21 mouse cellular contexts compared by ENCODE assay signal in the genomic region with DNA sequence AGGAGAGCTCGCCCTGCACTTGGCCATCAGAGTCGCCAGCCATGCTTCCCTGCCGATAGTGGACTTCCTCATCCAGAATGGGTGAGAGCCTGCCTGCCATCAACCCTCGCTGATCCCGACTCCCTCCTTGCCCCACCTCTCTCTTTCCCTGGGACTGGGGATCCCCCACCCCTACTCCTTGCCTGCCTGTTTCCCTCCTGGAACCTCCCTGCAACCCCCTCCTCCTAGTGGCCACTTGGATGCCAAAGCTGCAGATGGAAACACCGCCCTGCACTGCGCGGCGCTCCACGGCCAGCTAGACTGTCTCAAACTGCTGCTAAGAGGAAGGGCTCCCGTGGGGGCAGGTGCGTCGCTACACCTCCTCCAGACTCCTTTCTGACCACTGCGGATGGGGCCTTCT. TPM values are rescaled to one million over a fixed set of nuclear protein-coding genes. Genes with fewer than 3 reads are reported as not detected.
DNase-seq lines count a peak whose midpoint lies in the region; ATAC-seq lines count a peak whose summit lies in the region.
"Had no signal": no experiment of that assay in that cellular context is flagged by ENCODE, and none has a peak within 500 bp of the region (broad histone marks: within the 10 kb centered on the region; RNA-seq: fewer than 3 reads in every experiment).

No protein-coding gene starts in this region.

- H3K4me3 ChIP-seq in hindbrain, embryonic 10.5 days = no peak overlapping the region
- no peak overlapping the region for H3K4me3 ChIP-seq in hindbrain, embryonic 11.5 days (ENCODE audit: low read depth, low read length)
- H3K4me3 ChIP-seq in midbrain, embryonic 10.5 days = no peak overlapping the region
- no peak overlapping the region for H3K4me3 ChIP-seq in midbrain, embryonic 15.5 days
- H3K4me3 ChIP-seq: embryonic facial prominence, embryonic 13.5 days; forebrain, embryonic 10.5 days; forebrain, embryonic 15.5 days; gastrocnemius, adult 2 months; limb, embryonic 13.5 days; neural tube, embryonic 13.5 days had no signal

- H3K36me3 ChIP-seq in hindbrain, embryonic 10.5 days = peaks cover 4% of the 10 kb centered on the region
- no peaks in the 10 kb centered on the region for H3K36me3 ChIP-seq in hindbrain, embryonic 11.5 days (ENCODE audit: control insufficient read depth, insufficient read depth, low read length)
- peaks cover 13% of the 10 kb centered on the region; the same call in 1 of the 2 replicates for H3K36me3 ChIP-seq in midbrain, embryonic 10.5 days
- H3K36me3 ChIP-seq in midbrain, embryonic 15.5 days (replicated peaks) = no peaks in the 10 kb centered on the region
- H3K36me3 ChIP-seq: forebrain, embryonic 15.5 days had no signal

- 0 out of 2 replicates have a peak overlapping the region, but pooled peaks have one; percentile 53 for H3K27ac ChIP-seq in hindbrain, embryonic 10.5 days
- no peak overlapping the region for H3K27ac ChIP-seq in hindbrain, embryonic 11.5 days (ENCODE audit: low read depth, low read length)
- 0 out of 2 replicates have a peak overlapping the region, but pooled peaks have one; percentile 20 for H3K27ac ChIP-seq in midbrain, embryonic 10.5 days (replicated peaks)
- no peak overlapping the region for H3K27ac ChIP-seq in midbrain, embryonic 15.5 days
- H3K27ac ChIP-seq: embryonic facial prominence, embryonic 13.5 days; forebrain, embryonic 15.5 days; gastrocnemius, adult 2 months; kidney, postnatal 0 days; limb, embryonic 13.5 days; macrophage; neural tube, embryonic 13.5 days had no signal

- H3K4me2 ChIP-seq in hindbrain, embryonic 11.5 days (replicated peaks; ENCODE audit: low read depth, low read length) = no peak overlapping the region
- H3K4me2 ChIP-seq in midbrain, embryonic 15.5 days = no peak overlapping the region
- H3K4me2 ChIP-seq: embryonic facial prominence, embryonic 13.5 days; forebrain, embryonic 15.5 days; limb, embryonic 13.5 days; liver, embryonic 11.5 days; midbrain, embryonic 11.5 days; neural tube, embryonic 13.5 days had no signal

- H3K4me1 ChIP-seq in hindbrain, embryonic 10.5 days (replicated peaks) = peaks cover 43% of the 10 kb centered on the region
- H3K4me1 ChIP-seq in hindbrain, embryonic 11.5 days (replicated peaks; ENCODE audit: control insufficient read depth, insufficient read depth, low read length) = peaks cover 4% of the 10 kb centered on the region; the same call in 1 of the 2 replicates
- H3K4me1 ChIP-seq in midbrain, embryonic 10.5 days = peaks cover 48% of the 10 kb centered on the region
- no peaks in the 10 kb centered on the region for H3K4me1 ChIP-seq in midbrain, embryonic 15.5 days

- DNase-seq in hindbrain, embryonic 10.5 days (ENCODE audit: low spot score) = no peak
- DNase-seq in hindbrain, embryonic 11.5 days (ENCODE audit: low spot score) = no peak
- DNase-seq in midbrain, embryonic 10.5 days (ENCODE audit: low spot score) = no peak
- no peak for DNase-seq in heart, adult 9 months (ENCODE audit: low spot score in 2 of 2)

- no peaks in the 10 kb centered on the region for H3K9me3 ChIP-seq in hindbrain, embryonic 10.5 days
- H3K9me3 ChIP-seq in hindbrain, embryonic 11.5 days (ENCODE audit: control insufficient read depth, low read length) = no peaks in the 10 kb centered on the region
- H3K9me3 ChIP-seq in midbrain, embryonic 10.5 days (replicated peaks) = no peaks in the 10 kb centered on the region
- H3K9me3 ChIP-seq in midbrain, embryonic 15.5 days = no peaks in the 10 kb centered on the region
- H3K9me3 ChIP-seq: embryonic facial prominence, embryonic 13.5 days; forebrain, embryonic 10.5 days; forebrain, embryonic 15.5 days; limb, embryonic 13.5 days; neural tube, embryonic 13.5 days had no signal

- peaks cover 92% of the 10 kb centered on the region for H3K27me3 ChIP-seq in hindbrain, embryonic 10.5 days (ENCODE audit: insufficient read depth, poor library complexity, severe bottlenecking)
- H3K27me3 ChIP-seq in hindbrain, embryonic 11.5 days (ENCODE audit: control insufficient read depth, insufficient read depth, low read length) = peaks cover 29% of the 10 kb centered on the region
- H3K27me3 ChIP-seq in midbrain, embryonic 10.5 days (ENCODE audit: low read depth, poor library complexity, severe bottlenecking) = peaks cover 90% of the 10 kb centered on the region
- H3K27me3 ChIP-seq in midbrain, embryonic 15.5 days (replicated peaks) = peaks cover 20% of the 10 kb centered on the region
- H3K27me3 ChIP-seq: Patski had no signal

- 66% methylated on average over 14 of the region's 14 CpGs for WGBS in hindbrain, embryonic 10.5 days
- WGBS in hindbrain, embryonic 11.5 days = 65% methylated on average over 14 of the region's 14 CpGs
- whole genome bisulfite sequencing in midbrain, embryonic 10.5 days = 61% methylated on average over 14 of the region's 14 CpGs
- 74% methylated on average over 14 of the region's 14 CpGs for WGBS in midbrain, embryonic 15.5 days

- H3K9ac ChIP-seq in hindbrain, embryonic 11.5 days (ENCODE audit: low read depth, low read length) = no peak overlapping the region
- H3K9ac ChIP-seq in midbrain, embryonic 15.5 days = no peak overlapping the region
- H3K9ac ChIP-seq: embryonic facial prominence, embryonic 13.5 days; forebrain, embryonic 15.5 days; limb, embryonic 13.5 days; neural tube, embryonic 13.5 days had no signal

- no peak for ATAC-seq in hindbrain, embryonic 11.5 days (ENCODE audit: low FRiP score)
- ATAC-seq in midbrain, embryonic 15.5 days (replicated peaks) = no peak
- ATAC-seq in monocyte, adult 5-6 weeks (replicated peaks; ENCODE audit: insufficient number of reproducible peaks, low FRiP score, low TSS enrichment, poor library complexity, severe bottlenecking) = peak; percentile 20; the same call in 1 of the 2 replicates
- ATAC-seq: forebrain, embryonic 15.5 days; hindbrain, embryonic 16.5 days had no signal

RNA-seq across cellular contexts. Expression of a gene that starts 7.4 kb away (rescaled TPM):
- polyA plus RNA-seq in hindbrain, embryonic 10.5 days (2016; fragmentation: Nextera tagmentation; extraction: Ambion mirVana) = 1.3 and 2.2 TPM in 2 replicates
- 3.1 and 5.2 TPM in 2 replicates for polyA plus RNA-seq in hindbrain, embryonic 11.5 days (2014; fragmentation: Nextera tagmentation; extraction: Ambion mirVana)
- polyA plus RNA-seq in midbrain, embryonic 10.5 days (2016; fragmentation: Nextera tagmentation; extraction: Ambion mirVana) = 0.79 and 0.81 TPM in 2 replicates
- polyA plus RNA-seq in midbrain, embryonic 15.5 days (2015; fragmentation: Nextera tagmentation; extraction: Ambion mirVana) = 1.4 and 1.8 TPM in 2 replicates
- 20.6 to 37.7 TPM (median 29.0 TPM) in 3 replicates for total RNA-seq in monocyte, adult 5-6 weeks (2017)
- total RNA-seq: CH12.LX; common myeloid progenitor, adult 5-6 weeks; MEL had no signal
- polyA plus RNA-seq: macrophage had no signal

RNA-seq across cellular contexts. Expression of a gene that starts 34.0 kb away (rescaled TPM):
- 5.2 and 6.5 TPM in 2 replicates for polyA plus RNA-seq in hindbrain, embryonic 10.5 days (2016; fragmentation: Nextera tagmentation; extraction: Ambion mirVana)
- 2.5 and 3.3 TPM in 2 replicates for polyA plus RNA-seq in hindbrain, embryonic 11.5 days (2014; fragmentation: Nextera tagmentation; extraction: Ambion mirVana)
- 6.0 and 7.1 TPM in 2 replicates for polyA plus RNA-seq in midbrain, embryonic 10.5 days (2016; fragmentation: Nextera tagmentation; extraction: Ambion mirVana)
- 5.1 and 5.2 TPM in 2 replicates for polyA plus RNA-seq in midbrain, embryonic 15.5 days (2015; fragmentation: Nextera tagmentation; extraction: Ambion mirVana)
- total RNA-seq in monocyte, adult 5-6 weeks (2017) = not detected in 3 replicates
- total RNA-seq: common myeloid progenitor, adult 5-6 weeks had no signal

RNA-seq across cellular contexts. Expression of a gene that starts 44.4 kb away (rescaled TPM):
- polyA plus RNA-seq in hindbrain, embryonic 10.5 days (2016; fragmentation: Nextera tagmentation; extraction: Ambion mirVana) = 24.6 and 29.0 TPM in 2 replicates
- polyA plus RNA-seq in hindbrain, embryonic 11.5 days (2014; fragmentation: Nextera tagmentation; extraction: Ambion mirVana) = 26.2 and 33.1 TPM in 2 replicates
- 23.3 and 30.3 TPM in 2 replicates for polyA plus RNA-seq in midbrain, embryonic 10.5 days (2016; fragmentation: Nextera tagmentation; extraction: Ambion mirVana)
- polyA plus RNA-seq in midbrain, embryonic 15.5 days (2015; fragmentation: Nextera tagmentation; extraction: Ambion mirVana) = 42.8 and 43.2 TPM in 2 replicates
- total RNA-seq in monocyte, adult 5-6 weeks (2017) = 5.8 to 10.2 TPM (median 5.9 TPM) in 3 replicates

Comparison
In these comparisons a context has a peak if more than half of its experiments do, and no peak if none do; other contexts are left out.
1. H3K27ac ChIP-seq: peak in hindbrain, embryonic 10.5 days (single experiment) and midbrain, embryonic 10.5 days (single experiment); none in hindbrain, embryonic 11.5 days (single experiment) and midbrain, embryonic 15.5 days (single experiment).